Mouse (Mus musculus): ENCODE data around the gene Cd209g. TPM values are rescaled to one million over a fixed set of nuclear protein-coding genes. Genes with fewer than 3 reads are reported as not detected.

The Cd209g gene
- polyA plus RNA-seq, 1 experiment from 2014 or later = not detected

GRCm38 (mm10) chr8:4165176-4165851, 31.4 kb downstream of the Cd209g start:
- ATAC-seq (ENCODE audit: low FRiP score) = no peak
- Histone ChIP-seq H3K36me3 (ENCODE audit: control insufficient read depth, insufficient read depth, low read length) (no peaks in the 10 kb centered on the region), H3K9me3 (ENCODE audit: control insufficient read depth, low read length) (no peaks in the 10 kb centered on the region), H3K9ac (ENCODE audit: low read length) (peak overlapping the region; percentile 64), H3K27ac (ENCODE audit: low read depth, low read length) (no peak overlapping the region; the same call in 1 of the 2 replicates), H3K4me1 (ENCODE audit: control insufficient read depth, insufficient read depth, low read length) (peaks cover 3% of the 10 kb centered on the region; the same call in 1 of the 2 replicates), H3K27me3 (ENCODE audit: control insufficient read depth, insufficient read depth, low read length) (no peaks in the 10 kb centered on the region), H3K4me3 (ENCODE audit: low read depth, low read length) (peak overlapping the region; percentile 39), H3K4me2 (peak overlapping the region; percentile 53)
- DNase-seq (ENCODE audit: low spot score, missing footprints) = no peak
- WGBS = 7% methylated on average over 13 of the region's 13 CpGs

- Histone ChIP-seq H3K27ac (ENCODE audit: low read depth, low read length) (no peak within 1 kb of the TSS; the same call in 1 of the 2 replicates), H3K9ac (ENCODE audit: low read length) (peak within 1 kb of the TSS; percentile 77), H3K4me2 (peak within 1 kb of the TSS; percentile 78), H3K4me3 (ENCODE audit: low read depth, low read length) (peak within 1 kb of the TSS; percentile 76), H3K27me3 (ENCODE audit: control insufficient read depth, insufficient read depth, low read length) (no peaks in the 10 kb centered on the region), H3K36me3 (ENCODE audit: control insufficient read depth, insufficient read depth, low read length) (no peaks in the 10 kb centered on the region), H3K9me3 (ENCODE audit: control insufficient read depth, low read length) (no peaks in the 10 kb centered on the region), H3K4me1 (ENCODE audit: control insufficient read depth, insufficient read depth, low read length) (peaks cover 3% of the 10 kb centered on the region; the same call in 1 of the 2 replicates)
- DNase-seq (ENCODE audit: low spot score, missing footprints) (peak; percentile 99), ATAC-seq (ENCODE audit: low FRiP score) (peak; percentile 97)
- WGBS = under 1% methylated on average over 45 of the region's 51 CpGs
These were observed 32.2 kb downstream of the Cd209g start, which contains the start of gene Evi5l for GRCm38 (mm10) chr8:4165852-4166751. Gene Evi5l, plus strand, starts transcription at chr8:4166567.

- no peaks in the 10 kb centered on the region for H3K36me3 ChIP-seq (ENCODE audit: control insufficient read depth, insufficient read depth, low read length)
- peak overlapping the region; percentile 77 for H3K9ac ChIP-seq (ENCODE audit: low read length)
- 12% methylated on average over 10 of the region's 10 CpGs for WGBS
- H3K9me3 ChIP-seq (ENCODE audit: control insufficient read depth, low read length) = no peaks in the 10 kb centered on the region
- H3K27ac ChIP-seq (ENCODE audit: low read depth, low read length) = no peak overlapping the region
- DNase-seq (ENCODE audit: low spot score, missing footprints) (peak; percentile 88), ATAC-seq (ENCODE audit: low FRiP score) (no peak; the same call in 1 of the 2 replicates)
- H3K4me3 ChIP-seq (ENCODE audit: low read depth, low read length) = peak overlapping the region; percentile 76
- peaks cover 3% of the 10 kb centered on the region; the same call in 1 of the 2 replicates for H3K4me1 ChIP-seq (ENCODE audit: control insufficient read depth, insufficient read depth, low read length)
- H3K4me2 ChIP-seq = peak overlapping the region; percentile 78
- no peaks in the 10 kb centered on the region for H3K27me3 ChIP-seq (ENCODE audit: control insufficient read depth, insufficient read depth, low read length)
These were observed 33.1 kb downstream of the Cd209g start for GRCm38 (mm10) chr8:4166881-4167525.

GRCm38 (mm10) chr8:4167918-4168317, 34.0 kb downstream of the Cd209g start:
- H3K27ac ChIP-seq (ENCODE audit: low read depth, low read length) = no peak overlapping the region
- no peaks in the 10 kb centered on the region for H3K27me3 ChIP-seq (ENCODE audit: control insufficient read depth, insufficient read depth, low read length)
- no peak overlapping the region for H3K4me3 ChIP-seq (ENCODE audit: low read depth, low read length)
- DNase-seq (ENCODE audit: low spot score, missing footprints) = no peak
- 88% methylated on average over 1 of the region's 1 CpGs for WGBS
- H3K9me3 ChIP-seq (ENCODE audit: control insufficient read depth, low read length) = no peaks in the 10 kb centered on the region
- H3K4me2 ChIP-seq = no peak overlapping the region
- H3K9ac ChIP-seq (ENCODE audit: low read length) = no peak overlapping the region
- no peaks in the 10 kb centered on the region for H3K36me3 ChIP-seq (ENCODE audit: control insufficient read depth, insufficient read depth, low read length)
- peaks cover 3% of the 10 kb centered on the region; the same call in 1 of the 2 replicates for H3K4me1 ChIP-seq (ENCODE audit: control insufficient read depth, insufficient read depth, low read length)
- no peak for ATAC-seq (ENCODE audit: low FRiP score)

- no peaks in the 10 kb centered on the region for H3K27me3 ChIP-seq (ENCODE audit: control insufficient read depth, insufficient read depth, low read length)
- H3K4me3 ChIP-seq (ENCODE audit: low read depth, low read length) = no peak overlapping the region
- H3K4me2 ChIP-seq = no peak overlapping the region
- no peaks in the 10 kb centered on the region for H3K4me1 ChIP-seq (ENCODE audit: control insufficient read depth, insufficient read depth, low read length)
- DNase-seq (ENCODE audit: low spot score, missing footprints) (no peak), ATAC-seq (ENCODE audit: low FRiP score) (no peak)
- H3K9me3 ChIP-seq (ENCODE audit: control insufficient read depth, low read length) = no peaks in the 10 kb centered on the region
- H3K36me3 ChIP-seq (ENCODE audit: control insufficient read depth, insufficient read depth, low read length) = no peaks in the 10 kb centered on the region
- no peak overlapping the region for H3K9ac ChIP-seq (ENCODE audit: low read length)
- WGBS = 60% methylated on average over 3 of the region's 3 CpGs
- no peak overlapping the region for H3K27ac ChIP-seq (ENCODE audit: low read depth, low read length)
These were observed 38.6 kb downstream of the Cd209g start for GRCm38 (mm10) chr8:4172486-4172885.

DNA sequence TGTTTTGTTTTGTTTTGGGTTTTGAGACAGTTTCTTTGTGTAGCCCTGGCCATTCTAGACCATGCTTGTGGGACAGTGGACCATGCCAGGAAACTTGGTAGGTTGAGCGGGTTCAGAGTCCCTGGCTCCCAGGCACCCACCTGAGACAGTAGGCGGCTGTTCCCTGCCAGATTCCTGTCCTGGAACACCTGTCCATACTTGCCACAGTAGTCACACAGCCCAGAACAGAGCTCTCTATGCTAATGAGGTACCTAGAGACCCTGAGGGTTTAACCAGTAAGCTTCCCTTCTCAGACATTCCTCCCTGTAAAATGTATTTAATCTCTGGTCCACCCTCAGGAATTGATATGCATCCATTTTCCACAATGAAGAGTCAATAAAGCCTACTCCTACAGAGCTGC, 40.1 kb downstream of the Cd209g start:
- Histone ChIP-seq H3K9me3 (ENCODE audit: control insufficient read depth, low read length) (no peaks in the 10 kb centered on the region), H3K27me3 (ENCODE audit: control insufficient read depth, insufficient read depth, low read length) (no peaks in the 10 kb centered on the region), H3K36me3 (ENCODE audit: control insufficient read depth, insufficient read depth, low read length) (no peaks in the 10 kb centered on the region), H3K9ac (ENCODE audit: low read length) (no peak overlapping the region), H3K4me3 (ENCODE audit: low read depth, low read length) (no peak overlapping the region), H3K4me2 (no peak overlapping the region), H3K27ac (ENCODE audit: low read depth, low read length) (no peak overlapping the region), H3K4me1 (ENCODE audit: control insufficient read depth, insufficient read depth, low read length) (no peaks in the 10 kb centered on the region)
- 80% methylated on average over 2 of the region's 2 CpGs for WGBS
- no peak for DNase-seq (ENCODE audit: low spot score, missing footprints)
- ATAC-seq (ENCODE audit: low FRiP score) = no peak

DNA sequence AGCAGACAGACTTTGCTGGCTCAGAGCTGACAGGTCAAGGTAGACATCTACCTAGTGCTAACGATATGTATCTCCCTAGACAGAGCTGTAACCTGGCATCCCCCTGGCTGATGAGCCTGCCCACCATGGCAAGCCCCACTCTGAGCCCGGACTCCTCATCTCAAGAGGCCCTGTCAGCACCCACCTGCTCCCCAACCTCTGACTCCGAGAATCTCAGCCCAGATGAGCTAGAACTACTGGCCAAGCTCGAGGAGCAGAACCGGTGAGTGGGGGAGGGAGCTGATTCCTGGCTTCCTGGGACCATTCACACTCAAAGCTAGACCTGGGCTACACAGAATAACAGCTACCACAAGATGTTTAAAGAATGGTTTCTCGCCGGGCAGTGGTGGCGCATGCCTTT, 49.5 kb downstream of the Cd209g start:
- 87% methylated on average over 8 of the region's 8 CpGs for WGBS
- Histone ChIP-seq H3K9ac (ENCODE audit: low read length) (no peak overlapping the region), H3K9me3 (ENCODE audit: control insufficient read depth, low read length) (no peaks in the 10 kb centered on the region), H3K36me3 (ENCODE audit: control insufficient read depth, insufficient read depth, low read length) (peaks cover 3% of the 10 kb centered on the region), H3K4me2 (no peak overlapping the region), H3K4me3 (ENCODE audit: low read depth, low read length) (no peak overlapping the region), H3K27ac (ENCODE audit: low read depth, low read length) (no peak overlapping the region), H3K27me3 (ENCODE audit: control insufficient read depth, insufficient read depth, low read length) (no peaks in the 10 kb centered on the region), H3K4me1 (ENCODE audit: control insufficient read depth, insufficient read depth, low read length) (no peaks in the 10 kb centered on the region)
- DNase-seq (ENCODE audit: low spot score, missing footprints) (peak; percentile 65), ATAC-seq (ENCODE audit: low FRiP score) (no peak)

DNA sequence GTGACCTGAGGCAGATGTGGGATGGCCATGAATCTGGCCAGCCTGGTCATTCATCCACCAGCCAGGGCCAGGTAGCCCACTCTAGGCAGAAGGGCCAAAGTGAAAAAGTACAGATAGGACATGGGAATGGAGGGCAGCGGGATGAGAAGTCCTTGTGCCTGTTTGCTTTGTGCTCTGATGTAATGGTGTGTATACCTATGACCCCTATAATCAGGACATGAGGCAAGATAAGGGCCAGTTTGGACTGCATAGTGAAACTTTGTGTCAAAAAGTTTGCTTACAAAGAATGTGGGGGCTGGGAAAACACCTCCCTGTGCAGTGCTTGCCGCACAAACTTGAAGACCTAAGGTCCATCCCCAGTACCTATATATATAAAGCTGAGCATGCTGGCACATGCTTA, 52.3 kb downstream of the Cd209g start:
- ATAC-seq (ENCODE audit: low FRiP score) (no peak), DNase-seq (ENCODE audit: low spot score, missing footprints) (no peak)
- H3K4me1 ChIP-seq (ENCODE audit: control insufficient read depth, insufficient read depth, low read length) = no peaks in the 10 kb centered on the region
- no peaks in the 10 kb centered on the region for H3K9me3 ChIP-seq (ENCODE audit: control insufficient read depth, low read length)
- no peak overlapping the region for H3K27ac ChIP-seq (ENCODE audit: low read depth, low read length)
- H3K4me3 ChIP-seq (ENCODE audit: low read depth, low read length) = no peak overlapping the region
- WGBS = 90% methylated on average over 2 of the region's 2 CpGs
- H3K9ac ChIP-seq (ENCODE audit: low read length) = no peak overlapping the region
- H3K4me2 ChIP-seq = no peak overlapping the region
- no peaks in the 10 kb centered on the region for H3K27me3 ChIP-seq (ENCODE audit: control insufficient read depth, insufficient read depth, low read length)
- peaks cover 3% of the 10 kb centered on the region for H3K36me3 ChIP-seq (ENCODE audit: control insufficient read depth, insufficient read depth, low read length)
